11 mouse cellular contexts compared by ENCODE assay signal in genomic region chr5:125466483-125466882, GRCm38 (mm10). TPM values are rescaled to one million over a fixed set of nuclear protein-coding genes. Genes with fewer than 3 reads are reported as not detected.
DNase-seq lines count a peak whose midpoint lies in the region; ATAC-seq and TF ChIP-seq lines count a peak whose summit lies in the region.
"Had no signal": no experiment of that assay in that cellular context is flagged by ENCODE, and none has a peak within 500 bp of the region (broad histone marks: within the 10 kb centered on the region; RNA-seq: fewer than 3 reads in every experiment).

No protein-coding gene starts in this region.

- no peak for ATAC-seq in forebrain, embryonic 12.5 days (ENCODE audit: low FRiP score)
- ATAC-seq in forebrain, embryonic 16.5 days, result no peak
- ATAC-seq in lung, embryonic 14.5 days (ENCODE audit: insufficient read depth), result no peak
- no peak for ATAC-seq in limb, embryonic 13.5 days (ENCODE audit: low FRiP score, low read depth)

- H3K9me3 ChIP-seq in forebrain, embryonic 12.5 days, result no peaks in the 10 kb centered on the region
- no peaks in the 10 kb centered on the region for H3K9me3 ChIP-seq in forebrain, embryonic 16.5 days (ENCODE audit: control insufficient read depth, low read length)
- no peaks in the 10 kb centered on the region for H3K9me3 ChIP-seq in lung, embryonic 14.5 days (ENCODE audit: low read depth, low read length)
- no peaks in the 10 kb centered on the region for H3K9me3 ChIP-seq in limb, embryonic 13.5 days

- no peak for DNase-seq in lung, embryonic 14.5 days
- DNase-seq in lung, postnatal 25 days (ENCODE audit: low spot score), result no peak
- no peak for DNase-seq in gastrocnemius, postnatal 14 days
- DNase-seq in B cell, adult 2 months, result no peak
- DNase-seq: cerebellum, adult 9-10 months; heart, adult 2 months; retina, postnatal 1 day had no signal

- H3K27me3 ChIP-seq in forebrain, embryonic 12.5 days, result no peaks in the 10 kb centered on the region
- H3K27me3 ChIP-seq in forebrain, embryonic 16.5 days (replicated peaks; ENCODE audit: control insufficient read depth, insufficient read depth, low read length), result no peaks in the 10 kb centered on the region
- no peaks in the 10 kb centered on the region for H3K27me3 ChIP-seq in lung, embryonic 14.5 days (ENCODE audit: insufficient read depth, low read length)
- H3K27me3 ChIP-seq in limb, embryonic 13.5 days, result no peaks in the 10 kb centered on the region
- H3K27me3 ChIP-seq in myocyte (ENCODE audit: control insufficient read depth, insufficient read depth, insufficient read length), result no peaks in the 10 kb centered on the region

- no peak overlapping the region for H3ac ChIP-seq in myocyte (ENCODE audit: control insufficient read depth, insufficient read length)

- 92% methylated on average over 5 of the region's 5 CpGs for WGBS in forebrain, embryonic 12.5 days
- WGBS in forebrain, embryonic 16.5 days, result 93% methylated on average over 5 of the region's 5 CpGs
- WGBS in lung, embryonic 14.5 days, result 78% methylated on average over 5 of the region's 5 CpGs
- 90% methylated on average over 5 of the region's 5 CpGs for WGBS in limb, embryonic 13.5 days

- TF ChIP-seq CTCF in lung, embryonic 14.5 days (IDR thresholded peaks at IDR 0.05; ENCODE audit: low read depth), result no peak

- no peak for TF ChIP-seq POLR2A in myocyte (IDR thresholded peaks at IDR 0.05; ENCODE audit: insufficient read length, low read depth)

- H3K4me3 ChIP-seq in forebrain, embryonic 12.5 days (replicated peaks), result no peak overlapping the region
- no peak overlapping the region for H3K4me3 ChIP-seq in forebrain, embryonic 16.5 days (replicated peaks; ENCODE audit: low read length)
- no peak overlapping the region; the same call in 1 of the 2 replicates for H3K4me3 ChIP-seq in lung, embryonic 14.5 days (ENCODE audit: low read depth, low read length)
- no peak overlapping the region for H3K4me3 ChIP-seq in limb, embryonic 13.5 days
- H3K4me3 ChIP-seq in myocyte, result peak overlapping the region; percentile 18

- H3K9ac ChIP-seq in forebrain, embryonic 12.5 days, result no peak overlapping the region
- H3K9ac ChIP-seq in forebrain, embryonic 16.5 days (replicated peaks; ENCODE audit: low read depth, low read length), result no peak overlapping the region
- no peak overlapping the region; the same call in 1 of the 2 replicates for H3K9ac ChIP-seq in lung, embryonic 14.5 days
- no peak overlapping the region for H3K9ac ChIP-seq in limb, embryonic 13.5 days

- H3K36me3 ChIP-seq in forebrain, embryonic 12.5 days (replicated peaks), result no peaks in the 10 kb centered on the region
- no peaks in the 10 kb centered on the region for H3K36me3 ChIP-seq in forebrain, embryonic 16.5 days (ENCODE audit: control insufficient read depth, insufficient read depth)
- H3K36me3 ChIP-seq in lung, embryonic 14.5 days (ENCODE audit: insufficient read depth), result no peaks in the 10 kb centered on the region
- no peaks in the 10 kb centered on the region for H3K36me3 ChIP-seq in limb, embryonic 13.5 days
- no peaks in the 10 kb centered on the region for H3K36me3 ChIP-seq in myocyte (ENCODE audit: control insufficient read depth, insufficient read depth)

- no peak overlapping the region for H3K27ac ChIP-seq in forebrain, embryonic 12.5 days
- H3K27ac ChIP-seq in forebrain, embryonic 16.5 days (ENCODE audit: low read length), result no peak overlapping the region
- no peak overlapping the region for H3K27ac ChIP-seq in lung, embryonic 14.5 days (ENCODE audit: low read depth)
- H3K27ac ChIP-seq in limb, embryonic 13.5 days, result no peak overlapping the region
- H3K27ac ChIP-seq: heart, adult 2 months had no signal

- intact Hi-C loops in gastrocnemius, postnatal 14 days (cut with DNase I; ENCODE audit: low total_unique reads), result no loop called here

- peaks cover 4% of the 10 kb centered on the region for H3K4me1 ChIP-seq in forebrain, embryonic 12.5 days
- H3K4me1 ChIP-seq in forebrain, embryonic 16.5 days (replicated peaks; ENCODE audit: control insufficient read depth, insufficient read depth, low read length), result peaks cover 7% of the 10 kb centered on the region
- 0 out of 2 replicates have a peak, but pooled peaks cover 3% of the 10 kb centered on the region for H3K4me1 ChIP-seq in lung, embryonic 14.5 days (ENCODE audit: insufficient read depth)
- H3K4me1 ChIP-seq in limb, embryonic 13.5 days, result peaks cover 4% of the 10 kb centered on the region; the same call in 1 of the 2 replicates

- no peaks in the 10 kb centered on the region for H3K79me2 ChIP-seq in myocyte (ENCODE audit: control insufficient read depth, insufficient read depth)

- peak overlapping the region; percentile 51; the same call in 1 of the 2 replicates for H3K4me2 ChIP-seq in forebrain, embryonic 12.5 days
- H3K4me2 ChIP-seq in forebrain, embryonic 16.5 days (ENCODE audit: low read length), result no peak overlapping the region
- peak overlapping the region; percentile 65 for H3K4me2 ChIP-seq in lung, embryonic 14.5 days
- H3K4me2 ChIP-seq in limb, embryonic 13.5 days (replicated peaks), result peak overlapping the region; percentile 64; the same call in 1 of the 2 replicates
- H3K4me2 ChIP-seq in myocyte (ENCODE audit: low read depth), result peak overlapping the region; percentile 72

TF ChIP-seq in myocyte, 11 proteins besides CTCF, POLR2A, EP300 and RAD21:
- no peak for TF ChIP-seq USF1 (IDR thresholded peaks at IDR 0.05; ENCODE audit: low read depth)
- TF ChIP-seq E2F4 (IDR thresholded peaks at IDR 0.05; ENCODE audit: insufficient read depth), result no peak
- TF ChIP-seq SRF (IDR thresholded peaks at IDR 0.05; ENCODE audit: control insufficient read depth, insufficient read length, low read depth), result no peak
- TF ChIP-seq POLR2AphosphoS2 (IDR thresholded peaks at IDR 0.05; ENCODE audit: insufficient read length, low read depth), result no peak
- TF ChIP-seq TCF3 (IDR thresholded peaks at IDR 0.05; ENCODE audit: insufficient read length, low read depth), result no peak
- no peak for TF ChIP-seq MAX (IDR thresholded peaks at IDR 0.05; ENCODE audit: low read depth)

RNA-seq across cellular contexts. Expression of gene Aacs, which starts 9.1 kb away (rescaled TPM):
- 54.8 and 62.3 TPM in 2 replicates for polyA plus RNA-seq in forebrain, embryonic 12.5 days (2016; fragmentation: Nextera tagmentation; extraction: Ambion mirVana)
- polyA plus RNA-seq in forebrain, embryonic 16.5 days (2015; fragmentation: Nextera tagmentation; extraction: Ambion mirVana), result 96.0 and 98.9 TPM in 2 replicates
- polyA plus RNA-seq in lung, embryonic 14.5 days (2014; fragmentation: Nextera tagmentation; extraction: Ambion mirVana), result 37.1 and 42.7 TPM in 2 replicates
- polyA plus RNA-seq in limb, embryonic 13.5 days (2015; fragmentation: Nextera tagmentation; extraction: Ambion mirVana), result 35.2 and 35.3 TPM in 2 replicates
- polyA plus RNA-seq in myocyte (2012; fragmentation: generic; extraction: Trizol), result 70.7 TPM
- 1 to 10 TPM; 2.0 to 4.6 TPM for total RNA-seq in gastrocnemius, postnatal 14 days (2021)

RNA-seq across cellular contexts. Expression of gene Bri3bp, which starts 25.1 kb away (rescaled TPM):
- 37.4 and 43.0 TPM in 2 replicates for polyA plus RNA-seq in forebrain, embryonic 12.5 days (2016; fragmentation: Nextera tagmentation; extraction: Ambion mirVana)
- polyA plus RNA-seq in forebrain, embryonic 16.5 days (2015; fragmentation: Nextera tagmentation; extraction: Ambion mirVana), result 37.8 and 38.3 TPM in 2 replicates
- 37.6 and 37.9 TPM in 2 replicates for polyA plus RNA-seq in lung, embryonic 14.5 days (2014; fragmentation: Nextera tagmentation; extraction: Ambion mirVana)
- polyA plus RNA-seq in limb, embryonic 13.5 days (2015; fragmentation: Nextera tagmentation; extraction: Ambion mirVana), result 37.3 and 38.1 TPM in 2 replicates
- polyA plus RNA-seq in myocyte (2012; fragmentation: generic; extraction: Trizol), result 24.8 TPM
- total RNA-seq in gastrocnemius, postnatal 14 days (2021), result 1 to 10 TPM; 5.3 to 6.4 TPM

RNA-seq across cellular contexts. Expression of gene Dhx37, which starts 32.6 kb away (rescaled TPM):
- 16.5 and 17.1 TPM in 2 replicates for polyA plus RNA-seq in forebrain, embryonic 12.5 days (2016; fragmentation: Nextera tagmentation; extraction: Ambion mirVana)
- 10.5 and 13.5 TPM in 2 replicates for polyA plus RNA-seq in forebrain, embryonic 16.5 days (2015; fragmentation: Nextera tagmentation; extraction: Ambion mirVana)
- 11.9 and 13.3 TPM in 2 replicates for polyA plus RNA-seq in lung, embryonic 14.5 days (2014; fragmentation: Nextera tagmentation; extraction: Ambion mirVana)
- 12.1 and 12.9 TPM in 2 replicates for polyA plus RNA-seq in limb, embryonic 13.5 days (2015; fragmentation: Nextera tagmentation; extraction: Ambion mirVana)
- polyA plus RNA-seq in myocyte (2012; fragmentation: generic; extraction: Trizol), result 17.2 TPM
- 1 to 10 TPM; 3.6 to 4.0 TPM for total RNA-seq in gastrocnemius, postnatal 14 days (2021)
